Mouse (Mus musculus): ENCODE results near the gene Celf5. TPM values are rescaled to one million over a fixed set of nuclear protein-coding genes. Genes with fewer than 3 reads are reported as not detected.
A peak's percentile ranks its signal among the peaks of the same experiment; 100 is the strongest.

The Celf5 gene
- polyA plus RNA-seq, 1 experiment from 2014 or later, result 2.1 TPM

GRCm38 (mm10) chr10:81510246-81510810 lies 27.8 kb upstream of the Celf5 start:
- Histone ChIP-seq H3K4me1 (no peaks in the 10 kb centered on the region), H3K9me3 (no peaks in the 10 kb centered on the region), H3K27ac (no peak overlapping the region), H3K36me3 (no peaks in the 10 kb centered on the region), H3K4me2 (no peak overlapping the region), H3K4me3 (no peak overlapping the region), H3K27me3 (peaks cover 17% of the 10 kb centered on the region), H3K9ac (no peak overlapping the region)
- 77% methylated on average over 14 of the region's 14 CpGs for WGBS
- ATAC-seq (ENCODE audit: insufficient number of reproducible peaks, insufficient read depth, low FRiP score, low TSS enrichment, low read depth), result no peak

GRCm38 (mm10) chr10:81507691-81508489 lies 25.4 kb upstream of the Celf5 start:
- no peak overlapping the region for H3K4me3 ChIP-seq
- no peak overlapping the region for H3K9ac ChIP-seq
- H3K27me3 ChIP-seq, result peaks cover 22% of the 10 kb centered on the region
- ATAC-seq (ENCODE audit: insufficient number of reproducible peaks, insufficient read depth, low FRiP score, low TSS enrichment, low read depth), result no peak
- no peak overlapping the region for H3K4me2 ChIP-seq
- H3K36me3 ChIP-seq, result no peaks in the 10 kb centered on the region
- peaks cover 2% of the 10 kb centered on the region; the same call in 1 of the 2 replicates for H3K4me1 ChIP-seq
- no peaks in the 10 kb centered on the region for H3K9me3 ChIP-seq
- H3K27ac ChIP-seq, result no peak overlapping the region
- 75% methylated on average over 13 of the region's 13 CpGs for WGBS

DNA sequence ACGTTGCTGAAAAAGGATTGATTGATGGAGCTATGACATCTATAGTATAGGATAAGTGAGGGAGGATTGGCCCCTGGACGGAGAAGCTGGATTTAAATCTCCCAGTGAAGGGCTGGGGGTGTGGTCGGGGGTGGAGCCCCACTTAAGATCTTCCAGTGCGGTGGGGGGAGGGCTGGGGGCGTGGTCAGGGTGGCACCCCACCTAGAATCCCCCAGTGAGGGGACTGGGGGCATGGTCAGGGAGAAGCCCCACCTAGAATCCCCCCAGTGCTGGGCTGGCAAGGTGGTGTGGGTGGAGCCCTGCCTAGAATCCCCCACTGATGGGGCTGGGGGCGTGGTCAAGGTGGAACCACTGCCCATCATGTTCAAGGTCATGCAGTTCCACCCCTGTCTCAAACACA lies 24.6 kb upstream of the Celf5 start:
- no peak overlapping the region for H3K9ac ChIP-seq
- H3K4me2 ChIP-seq, result no peak overlapping the region
- 35% methylated on average over 6 of the region's 6 CpGs for WGBS
- no peak overlapping the region for H3K4me3 ChIP-seq
- no peak for ATAC-seq (ENCODE audit: insufficient number of reproducible peaks, insufficient read depth, low FRiP score, low TSS enrichment, low read depth)
- no peak overlapping the region for H3K27ac ChIP-seq
- no peaks in the 10 kb centered on the region for H3K36me3 ChIP-seq
- peaks cover 3% of the 10 kb centered on the region; the same call in 1 of the 2 replicates for H3K4me1 ChIP-seq
- peaks cover 20% of the 10 kb centered on the region for H3K27me3 ChIP-seq
- no peaks in the 10 kb centered on the region for H3K9me3 ChIP-seq

- Histone ChIP-seq H3K9ac (no peak overlapping the region), H3K27me3 (peaks cover 13% of the 10 kb centered on the region), H3K4me2 (no peak overlapping the region), H3K9me3 (no peaks in the 10 kb centered on the region), H3K36me3 (no peaks in the 10 kb centered on the region), H3K4me3 (no peak overlapping the region), H3K4me1 (peaks cover 3% of the 10 kb centered on the region; the same call in 1 of the 2 replicates), H3K27ac (no peak overlapping the region)
- WGBS, result 76% methylated on average over 15 of the region's 15 CpGs
- no peak for ATAC-seq (ENCODE audit: insufficient number of reproducible peaks, insufficient read depth, low FRiP score, low TSS enrichment, low read depth)
Observed at GRCm38 (mm10) chr10:81505016-81505664, 22.6 kb upstream of the Celf5 start.

- no peaks in the 10 kb centered on the region for H3K36me3 ChIP-seq
- no peak for ATAC-seq (ENCODE audit: insufficient number of reproducible peaks, insufficient read depth, low FRiP score, low TSS enrichment, low read depth)
- peaks cover 13% of the 10 kb centered on the region for H3K27me3 ChIP-seq
- H3K4me2 ChIP-seq, result peak overlapping the region; percentile 68
- H3K27ac ChIP-seq, result no peak overlapping the region
- peak overlapping the region; percentile 64 for H3K9ac ChIP-seq
- H3K4me3 ChIP-seq, result peak overlapping the region; percentile 38
- WGBS, result 7% methylated on average over 36 of the region's 36 CpGs
- H3K4me1 ChIP-seq, result peaks cover 3% of the 10 kb centered on the region; the same call in 1 of the 2 replicates
- no peaks in the 10 kb centered on the region for H3K9me3 ChIP-seq
Observed at GRCm38 (mm10) chr10:81502658-81503057, 20.1 kb upstream of the Celf5 start.

DNA sequence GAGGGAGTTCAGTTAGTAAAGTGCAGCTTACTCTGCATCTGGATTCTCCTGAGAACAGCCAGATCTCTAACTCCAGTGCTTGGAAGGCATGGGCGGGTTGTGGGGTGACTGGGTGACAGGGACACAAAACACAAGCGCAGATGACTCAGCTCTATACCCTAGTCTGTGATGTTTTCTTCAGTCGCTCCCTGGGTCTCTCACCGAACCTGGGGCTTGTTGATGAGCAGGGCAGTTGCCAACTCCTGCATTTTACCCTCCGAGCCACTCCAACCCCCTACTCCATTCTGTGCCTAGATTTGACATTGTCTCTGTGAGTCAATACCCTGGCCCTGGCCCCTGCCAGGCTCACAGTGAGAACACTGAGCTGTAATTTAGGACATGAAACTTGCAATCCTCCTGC lies 19.4 kb upstream of the Celf5 start:
- Histone ChIP-seq H3K9ac (no peak overlapping the region), H3K4me3 (no peak overlapping the region), H3K27me3 (peaks cover 13% of the 10 kb centered on the region), H3K4me1 (peaks cover 8% of the 10 kb centered on the region), H3K27ac (no peak overlapping the region), H3K36me3 (no peaks in the 10 kb centered on the region), H3K4me2 (no peak overlapping the region), H3K9me3 (no peaks in the 10 kb centered on the region)
- no peak for ATAC-seq (ENCODE audit: insufficient number of reproducible peaks, insufficient read depth, low FRiP score, low TSS enrichment, low read depth)
- WGBS, result 81% methylated on average over 5 of the region's 5 CpGs

DNA sequence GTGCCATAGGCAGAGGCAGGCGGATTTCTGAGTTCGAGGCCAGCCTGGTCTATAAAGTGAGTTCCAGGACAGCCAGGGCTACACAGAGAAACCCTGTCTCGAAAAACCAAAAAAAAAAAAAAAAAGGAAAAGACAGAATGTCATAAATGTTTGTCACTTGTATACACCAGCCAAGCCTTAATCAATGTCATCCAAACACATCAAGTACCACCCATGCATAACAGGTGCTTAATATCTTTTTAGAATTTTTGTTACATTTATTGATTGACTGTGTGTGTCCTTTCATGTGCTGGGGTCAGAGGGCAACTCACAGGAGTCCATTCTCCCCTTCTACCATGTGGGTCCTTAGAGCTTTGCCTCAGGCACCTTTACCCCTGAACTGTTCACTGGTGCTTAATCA lies 17.5 kb upstream of the Celf5 start, which contains the start of gene S1pr4:
Gene S1pr4, minus strand, starts transcription at position 101 of the 400 bp plus-strand sequence.
- no peaks in the 10 kb centered on the region for H3K9me3 ChIP-seq
- H3K36me3 ChIP-seq, result no peaks in the 10 kb centered on the region
- H3K4me1 ChIP-seq, result peaks cover 14% of the 10 kb centered on the region
- no peak within 1 kb of the TSS for H3K4me3 ChIP-seq
- H3K27me3 ChIP-seq, result peaks cover 13% of the 10 kb centered on the region
- WGBS, result 86% methylated on average over 3 of the region's 3 CpGs
- ATAC-seq (ENCODE audit: insufficient number of reproducible peaks, insufficient read depth, low FRiP score, low TSS enrichment, low read depth), result no peak
- no peak within 1 kb of the TSS for H3K27ac ChIP-seq
- H3K9ac ChIP-seq, result 0 out of 2 replicates have a peak within 1 kb of the TSS, but pooled peaks have one; percentile 36
- no peak within 1 kb of the TSS for H3K4me2 ChIP-seq

- H3K4me2 ChIP-seq, result no peak overlapping the region
- WGBS, result 83% methylated on average over 23 of the region's 23 CpGs
- H3K27ac ChIP-seq, result no peak overlapping the region
- peaks cover 13% of the 10 kb centered on the region for H3K27me3 ChIP-seq
- 0 out of 2 replicates have a peak overlapping the region, but pooled peaks have one; percentile 36 for H3K9ac ChIP-seq
- H3K36me3 ChIP-seq, result no peaks in the 10 kb centered on the region; the same call in 1 of the 2 replicates
- H3K9me3 ChIP-seq, result no peaks in the 10 kb centered on the region
- H3K4me3 ChIP-seq, result no peak overlapping the region
- H3K4me1 ChIP-seq, result peaks cover 21% of the 10 kb centered on the region
- ATAC-seq (ENCODE audit: insufficient number of reproducible peaks, insufficient read depth, low FRiP score, low TSS enrichment, low read depth), result no peak
Observed at GRCm38 (mm10) chr10:81499250-81499901, 16.9 kb upstream of the Celf5 start.

GRCm38 (mm10) chr10:81498316-81499249 lies 16.1 kb upstream of the Celf5 start:
- ATAC-seq (ENCODE audit: insufficient number of reproducible peaks, insufficient read depth, low FRiP score, low TSS enrichment, low read depth), result no peak
- 84% methylated on average over 38 of the region's 38 CpGs for WGBS
- Histone ChIP-seq H3K27ac (no peak overlapping the region), H3K27me3 (peaks cover 9% of the 10 kb centered on the region), H3K36me3 (no peaks in the 10 kb centered on the region; the same call in none of the 2 replicates), H3K4me3 (no peak overlapping the region), H3K4me2 (no peak overlapping the region), H3K9me3 (no peaks in the 10 kb centered on the region), H3K9ac (0 out of 2 replicates have a peak overlapping the region, but pooled peaks have one; percentile 46), H3K4me1 (peaks cover 27% of the 10 kb centered on the region)

- no peak overlapping the region for H3K9ac ChIP-seq
- H3K4me2 ChIP-seq, result peak overlapping the region; percentile 99
- ATAC-seq (ENCODE audit: insufficient number of reproducible peaks, insufficient read depth, low FRiP score, low TSS enrichment, low read depth), result no peak
- no peak overlapping the region for H3K4me3 ChIP-seq
- no peaks in the 10 kb centered on the region for H3K27me3 ChIP-seq
- no peak overlapping the region for H3K27ac ChIP-seq
- H3K36me3 ChIP-seq, result peaks cover 7% of the 10 kb centered on the region
- no peaks in the 10 kb centered on the region for H3K9me3 ChIP-seq
- peaks cover 24% of the 10 kb centered on the region for H3K4me1 ChIP-seq
- WGBS, result 82% methylated on average over 17 of the region's 17 CpGs
Observed at GRCm38 (mm10) chr10:81497401-81498270, 15.1 kb upstream of the Celf5 start.
